Mouse (Mus musculus) liver, embryonic 14.5 days (tissue): Measurements from ENCODE around the gene Dlx4. TPM values are rescaled to one million over a fixed set of nuclear protein-coding genes. Genes with fewer than 3 reads are reported as not detected.
A peak's percentile ranks its signal among the peaks of the same experiment; 100 is the strongest.

Experiments
- ATAC-seq: fragments of 200-750 bp; cut with Nextera tagmentation; 2 replicates; pipeline ENCODE4 v1.8.0; 2017; ENCODE audit warnings: moderate number of reproducible peaks, mild to moderate bottlenecking, moderate library complexity; ENCODE audit not compliant: insufficient read depth
- DNase-seq, 3 experiments: peaks; one replicate each; pipeline ENCODE4 v3.0.0-alpha.2; 2012 to 2013; ENCODE audit warnings: low read depth in 3 of 3, low spot score in 3 of 3
- H3K27ac ChIP-seq: fragments of 300-500 bp; sonication (generic); 2 replicates; pipeline ENCODE4 v1.5.1; 2014; ENCODE audit warnings: moderate library complexity, mild to moderate bottlenecking, control low read depth, inconsistent platforms
- H3K27me3 ChIP-seq: fragments of 300-500 bp; sonication (generic); 2 replicates; pipeline ENCODE4 v1.6.1; 2014; ENCODE audit warnings: mild to moderate bottlenecking, low read length, moderate library complexity; ENCODE audit not compliant: control insufficient read depth, insufficient read depth
- H3K36me3 ChIP-seq: fragments of 300-500 bp; sonication (generic); replicated peaks from 2 replicates; pipeline ENCODE4 v1.6.1; 2014; ENCODE audit warnings: low read depth; ENCODE audit not compliant: control insufficient read depth, insufficient read depth
- H3K4me1 ChIP-seq, 2 experiments: fragments of 200-500 bp in 1 of 2; fragments of 300-500 bp in 1 of 2; sonication (generic) in 1 of 2; replicated peaks; 2 replicates each; pipeline ENCODE4 v1.6.1; 2012 to 2014; ENCODE audit warnings: antibody characterized with exemption in 1 of 2, inconsistent platforms in 1 of 2, low read length in 1 of 2; ENCODE audit not compliant: control insufficient read depth in 2 of 2, insufficient read depth in 2 of 2
- H3K4me2 ChIP-seq: fragments of 300-500 bp; sonication (generic); 2 replicates; pipeline ENCODE4 v1.6.1; 2014; ENCODE audit warnings: low read depth, mild to moderate bottlenecking, control low read depth, moderate library complexity
- H3K4me3 ChIP-seq, 2 experiments: fragments of 200-500 bp in 1 of 2; fragments of 300-500 bp in 1 of 2; sonication (generic) in 1 of 2; 2 replicates each; pipeline ENCODE4 v1.5.1; 2012 to 2014; ENCODE audit warnings: low read depth in 2 of 2, low read length in 2 of 2, mild to moderate bottlenecking in 2 of 2, control low read depth in 1 of 2, inconsistent platforms in 1 of 2, moderate library complexity in 1 of 2; ENCODE audit not compliant: insufficient read depth in 1 of 2
- H3K9ac ChIP-seq: fragments of 300-500 bp; sonication (generic); replicated peaks from 2 replicates; pipeline ENCODE4 v1.6.1; 2014; ENCODE audit warnings: mild to moderate bottlenecking, control low read depth, moderate library complexity
- H3K9me3 ChIP-seq: fragments of 300-500 bp; sonication (generic); 2 replicates; pipeline ENCODE4 v1.6.1; 2016; ENCODE audit warnings: low read length, mixed read lengths; ENCODE audit not compliant: control insufficient read depth
- CTCF ChIP-seq: IDR thresholded peaks from 2 replicates; pipeline ENCODE4 v1.5.1; 2016; ENCODE audit warnings: antibody characterized with exemption, low read depth, control low read depth
- EP300 ChIP-seq: IDR thresholded peaks from 2 replicates; pipeline ENCODE4 v1.6.1; 2016; ENCODE audit warnings: antibody characterized with exemption, low read depth
- WGBS: fragments of 180-500 bp; shearing (Covaris S2); extraction: QIAGEN DNeasy Blood & Tissue Kit; methylation state at CpG from one replicate; pipeline ENCODE4 v1.1.7; 2014; ENCODE audit not compliant: insufficient replicate concordance; 5-methylcytosine and 5-hydroxymethylcytosine counted together
- polyA plus RNA-seq, 2 experiments: library from polyadenylated mRNA; depleted of rRNA in 1 of 2; stranded (reverse) in 1 of 2; unstranded in 1 of 2; fragments of >200 nt; fragmentation: Nextera tagmentation in 1 of 2; extraction: Ambion mirVana in 1 of 2; gene quantifications; 2 replicates each; pipeline versions ENCODE4 v1.2.1 to v1.2.3; 2012 to 2014

Gene Dlx4
- polyA plus RNA-seq, 2 experiments = 0.09 TPM; not detected in 1

DNA sequence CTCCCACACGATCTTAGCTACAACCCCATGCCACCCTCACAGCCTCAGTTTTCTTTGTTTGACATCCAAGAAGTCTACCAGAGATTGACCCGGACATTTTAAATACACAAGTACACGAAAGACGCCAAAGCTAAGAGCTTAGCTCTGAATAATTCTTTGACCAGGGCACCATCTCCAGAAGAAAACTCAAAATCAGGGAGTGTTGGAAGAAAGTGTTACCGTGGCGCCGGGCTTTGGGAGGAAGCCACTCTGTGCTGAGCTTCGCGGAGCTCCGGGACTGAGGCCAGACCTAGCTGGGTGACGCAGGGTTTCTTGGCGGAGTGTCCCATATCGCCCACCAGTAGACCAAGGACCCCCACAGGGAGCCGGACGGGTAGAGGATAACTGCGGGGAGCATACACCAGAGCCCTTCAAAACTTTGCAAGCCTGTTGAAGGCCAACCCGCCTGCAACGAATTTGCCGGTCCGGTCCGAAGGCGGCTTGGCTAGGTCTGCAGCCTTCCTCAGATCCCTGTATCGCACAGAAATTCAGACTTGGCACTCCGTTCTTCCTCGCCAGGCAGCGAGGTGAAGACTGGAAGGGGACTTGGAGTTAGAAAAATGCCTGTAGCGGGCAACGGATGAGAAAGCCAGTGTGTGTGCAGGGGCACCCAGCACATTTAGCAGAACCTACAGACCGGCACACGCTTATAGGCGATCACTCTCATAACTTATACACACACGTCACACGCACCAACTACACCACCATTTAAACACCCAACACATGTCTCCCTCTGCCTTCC, 4.4 kb upstream of the Dlx4 start:
- no peaks in the 10 kb centered on the region for H3K36me3 ChIP-seq
- H3K4me2 ChIP-seq = no peak overlapping the region
- H3K27me3 ChIP-seq = peaks cover 65% of the 10 kb centered on the region
- DNase-seq = no peak
- no peak overlapping the region for H3K4me3 ChIP-seq
- no peaks in the 10 kb centered on the region for H3K4me1 ChIP-seq
- H3K27ac ChIP-seq = no peak overlapping the region
- TF ChIP-seq EP300 (no peak), CTCF (no peak)
- no peak for ATAC-seq
- H3K9ac ChIP-seq = no peak overlapping the region
- no peaks in the 10 kb centered on the region for H3K9me3 ChIP-seq
- 4% methylated on average over 33 of the region's 33 CpGs for WGBS

GRCm38 (mm10) chr11:95149462-95150268, 3.6 kb upstream of the Dlx4 start:
- peaks cover 73% of the 10 kb centered on the region for H3K27me3 ChIP-seq
- H3K36me3 ChIP-seq = no peaks in the 10 kb centered on the region
- DNase-seq (no peak), ATAC-seq (no peak)
- no peak overlapping the region for H3K4me3 ChIP-seq
- no peaks in the 10 kb centered on the region for H3K9me3 ChIP-seq
- no peaks in the 10 kb centered on the region for H3K4me1 ChIP-seq
- no peak for TF ChIP-seq CTCF
- TF ChIP-seq EP300 = no peak
- H3K4me2 ChIP-seq = no peak overlapping the region
- WGBS = 4% methylated on average over 27 of the region's 27 CpGs
- H3K27ac ChIP-seq = no peak overlapping the region
- no peak overlapping the region for H3K9ac ChIP-seq

GRCm38 (mm10) chr11:95148754-95149153, 2.7 kb upstream of the Dlx4 start:
- TF ChIP-seq CTCF (no peak), EP300 (no peak)
- no peak overlapping the region for H3K4me3 ChIP-seq
- no peaks in the 10 kb centered on the region for H3K9me3 ChIP-seq
- H3K36me3 ChIP-seq = no peaks in the 10 kb centered on the region
- no peak overlapping the region for H3K4me2 ChIP-seq
- WGBS = 5% methylated on average over 9 of the region's 9 CpGs
- no peak for ATAC-seq
- no peak overlapping the region for H3K27ac ChIP-seq
- H3K27me3 ChIP-seq = peaks cover 82% of the 10 kb centered on the region
- no peak for DNase-seq
- H3K4me1 ChIP-seq = no peaks in the 10 kb centered on the region
- no peak overlapping the region for H3K9ac ChIP-seq

- peak overlapping the region in 1 of 2 experiments; percentile 8; a peak in 2 of 4 replicates for H3K4me3 ChIP-seq
Measured at GRCm38 (mm10) chr11:95144946-95145483, 1.0 kb downstream of the Dlx4 start.

More at GRCm38 (mm10) chr11:95144946-95145483, 1.0 kb downstream of the Dlx4 start:
- Histone ChIP-seq H3K4me1 (no peaks in the 10 kb centered on the region), H3K27ac (no peak overlapping the region), H3K27me3 (peaks cover 96% of the 10 kb centered on the region), H3K9ac (no peak overlapping the region), H3K4me2 (peak overlapping the region; percentile 38), H3K36me3 (no peaks in the 10 kb centered on the region), H3K9me3 (no peaks in the 10 kb centered on the region)
- 1% methylated on average over 34 of the region's 34 CpGs for WGBS
- no peak for DNase-seq
- ATAC-seq = no peak
- TF ChIP-seq CTCF (no peak), EP300 (no peak)
